Mouse (Mus musculus): ENCODE results near the gene Gm14434. TPM values are rescaled to one million over a fixed set of nuclear protein-coding genes. Genes with fewer than 3 reads are reported as not detected.
"Not testable (repeated sequence)": the region's sequence is repeated elsewhere in the genome, so short reads cannot be mapped to it uniquely, and the experiment has no call there.

Gm14434 gene
- 5.8 TPM for polyA plus RNA-seq (2012; fragmentation: generic; extraction: Trizol)
- long read RNA-seq, experiment 1, transcript Gm14434-202 (4 exons, 1,458 nt) = major isoform, 6 of 7 reads
- long read RNA-seq, experiment 1, partial matches to known transcripts = 0 of 7 reads
- long read RNA-seq, experiment 1, other reads (novel, unspliced or antisense) = 1 of 7 reads
- long read RNA-seq, experiment 2, transcript Gm14434-202 (4 exons, 1,458 nt) = major isoform, 11 of 12 reads
- long read RNA-seq, experiment 2, partial matches to known transcripts = 0 of 12 reads
- long read RNA-seq, experiment 2, other reads (novel, unspliced or antisense) = 1 of 12 reads

- H3K4me3 ChIP-seq (ENCODE audit: insufficient read depth, poor library complexity, severe bottlenecking); H3K36me3 ChIP-seq (ENCODE audit: control insufficient read depth, insufficient read depth); H3ac ChIP-seq (ENCODE audit: control insufficient read depth, insufficient read length, low read depth); H3K79me2 ChIP-seq (ENCODE audit: control insufficient read depth, insufficient read depth); H3K27me3 ChIP-seq (ENCODE audit: control insufficient read depth, insufficient read depth, insufficient read length); H3K79me3 ChIP-seq (ENCODE audit: low read depth): not testable (repeated sequence)
These were observed at the start of gene Gm14434 for GRCm38 (mm10) chr2:176486683-176487082. Gm14434 (minus strand) TSS chr2:176486783.

- not testable (repeated sequence) for H3K79me2 ChIP-seq (ENCODE audit: control insufficient read depth, insufficient read depth); H3K4me3 ChIP-seq (ENCODE audit: insufficient read depth, poor library complexity, severe bottlenecking); H3K27me3 ChIP-seq (ENCODE audit: control insufficient read depth, insufficient read depth, insufficient read length); H3ac ChIP-seq (ENCODE audit: control insufficient read depth, insufficient read length, low read depth); H3K36me3 ChIP-seq (ENCODE audit: control insufficient read depth, insufficient read depth); H3K79me3 ChIP-seq (ENCODE audit: low read depth)
These were observed 34.2 kb upstream of the Gm14434 start, which contains the start of gene Zfp967 for GRCm38 (mm10) chr2:176520756-176521155. Zfp967 (plus strand) TSS chr2:176521056.

GRCm38 (mm10) chr2:176423294-176423693 is 63.3 kb downstream of the Gm14434 start, which contains the start of gene Gm14435:
Gm14435 (plus strand) TSS chr2:176423594.
- not testable (repeated sequence) for H3K4me3 ChIP-seq (ENCODE audit: insufficient read depth, poor library complexity, severe bottlenecking); H3K79me3 ChIP-seq (ENCODE audit: low read depth)

More at GRCm38 (mm10) chr2:176423294-176423693, 63.3 kb downstream of the Gm14434 start, which contains the start of gene Gm14435:
- H3K36me3 ChIP-seq (ENCODE audit: control insufficient read depth, insufficient read depth); H3K27me3 ChIP-seq (ENCODE audit: control insufficient read depth, insufficient read depth, insufficient read length); H3K79me2 ChIP-seq (ENCODE audit: control insufficient read depth, insufficient read depth); H3ac ChIP-seq (ENCODE audit: control insufficient read depth, insufficient read length, low read depth): not testable (repeated sequence)

Other genes with a start within 250 kb of the Gm14434 start
- gene Gm11009, start 167.3 kb downstream of the Gm14434 start, polyA plus RNA-seq (2012; fragmentation: generic; extraction: Trizol) = not detected
- gene Gm14435, start 63.2 kb downstream of the Gm14434 start, polyA plus RNA-seq (2012; fragmentation: generic; extraction: Trizol) = 0.67 TPM
- not detected for gene Zfp967, start 34.3 kb upstream of the Gm14434 start, polyA plus RNA-seq (2012; fragmentation: generic; extraction: Trizol)
- gene Gm14308, start 149.6 kb upstream of the Gm14434 start, polyA plus RNA-seq (2012; fragmentation: generic; extraction: Trizol) = 0.95 TPM
- 1.8 TPM for gene Zfp973, start 183.7 kb upstream of the Gm14434 start, polyA plus RNA-seq (2012; fragmentation: generic; extraction: Trizol)
- 7.2 TPM for gene Gm14305, start 221.5 kb upstream of the Gm14434 start, polyA plus RNA-seq (2012; fragmentation: generic; extraction: Trizol)